24 mouse cellular contexts compared by ENCODE assay signal in genomic region chr14:16229395-16229794, GRCm38 (mm10). TPM values are rescaled to one million over a fixed set of nuclear protein-coding genes. Genes with fewer than 3 reads are reported as not detected.
DNase-seq lines count a peak whose midpoint lies in the region; ATAC-seq and TF ChIP-seq lines count a peak whose summit lies in the region.
"Had no signal": no experiment of that assay in that cellular context is flagged by ENCODE, and none has a peak within 500 bp of the region (broad histone marks: within the 10 kb centered on the region; RNA-seq: fewer than 3 reads in every experiment).

No protein-coding gene starts in this region.

- H3K4me3 ChIP-seq in forebrain, embryonic 15.5 days: no peak overlapping the region
- H3K4me3 ChIP-seq in forebrain, postnatal 0 days (ENCODE audit: low read depth, low read length): no peak overlapping the region
- no peak overlapping the region for H3K4me3 ChIP-seq in midbrain, embryonic 14.5 days (replicated peaks; ENCODE audit: low read depth, low read length)
- H3K4me3 ChIP-seq in midbrain, embryonic 15.5 days: no peak overlapping the region
- no peak overlapping the region for H3K4me3 ChIP-seq in neural tube, embryonic 14.5 days (ENCODE audit: low read depth, low read length)
- H3K4me3 ChIP-seq: embryonic facial prominence, embryonic 15.5 days; erythroblast, embryonic 14.5 days; gastrocnemius, adult 2 months; hindbrain, embryonic 15.5 days had no signal

- H3K27me3 ChIP-seq in forebrain, embryonic 15.5 days: no peaks in the 10 kb centered on the region
- H3K27me3 ChIP-seq in forebrain, postnatal 0 days (ENCODE audit: insufficient read depth, low read length): no peaks in the 10 kb centered on the region
- no peaks in the 10 kb centered on the region for H3K27me3 ChIP-seq in midbrain, embryonic 14.5 days (ENCODE audit: control insufficient read depth, insufficient read depth, low read length)
- H3K27me3 ChIP-seq in midbrain, embryonic 15.5 days (replicated peaks): no peaks in the 10 kb centered on the region
- no peaks in the 10 kb centered on the region for H3K27me3 ChIP-seq in neural tube, embryonic 14.5 days (ENCODE audit: control insufficient read depth, insufficient read depth, low read length)
- H3K27me3 ChIP-seq: CH12.LX; embryonic facial prominence, embryonic 15.5 days; hindbrain, embryonic 15.5 days had no signal

- DNase-seq in forebrain, postnatal 0 days: no peak
- DNase-seq in midbrain, embryonic 14.5 days: peak; percentile 14
- peak; percentile 74 for DNase-seq in Muller cell, postnatal 12 days (ENCODE audit: inconsistent ontology term)
- DNase-seq: adrenal gland, adult 8-10 months; adrenal gland, postnatal 36 days; cerebellum, adult 11 months; cerebellum, adult 8-10 months; cerebellum, postnatal 14 days; embryo, embryonic 11 days; gastrocnemius, adult 2 months; gastrocnemius, postnatal 25 days; heart, adult 11 months; heart, postnatal 10 days; heart, postnatal 4 days had no signal

- H3K36me3 ChIP-seq in forebrain, embryonic 15.5 days: no peaks in the 10 kb centered on the region
- H3K36me3 ChIP-seq in forebrain, postnatal 0 days (ENCODE audit: insufficient read depth): no peaks in the 10 kb centered on the region
- no peaks in the 10 kb centered on the region for H3K36me3 ChIP-seq in midbrain, embryonic 14.5 days (ENCODE audit: control insufficient read depth, insufficient read depth, low read length)
- no peaks in the 10 kb centered on the region for H3K36me3 ChIP-seq in midbrain, embryonic 15.5 days (replicated peaks)
- no peaks in the 10 kb centered on the region for H3K36me3 ChIP-seq in neural tube, embryonic 14.5 days (ENCODE audit: control insufficient read depth, insufficient read depth, low read length)
- H3K36me3 ChIP-seq: embryonic facial prominence, embryonic 15.5 days; hindbrain, embryonic 15.5 days had no signal

- no peaks in the 10 kb centered on the region for H3K9me3 ChIP-seq in forebrain, embryonic 15.5 days
- no peaks in the 10 kb centered on the region for H3K9me3 ChIP-seq in forebrain, postnatal 0 days (ENCODE audit: low read length)
- no peaks in the 10 kb centered on the region for H3K9me3 ChIP-seq in midbrain, embryonic 14.5 days (ENCODE audit: control insufficient read depth, low read length)
- H3K9me3 ChIP-seq in midbrain, embryonic 15.5 days: no peaks in the 10 kb centered on the region
- H3K9me3 ChIP-seq in neural tube, embryonic 14.5 days (ENCODE audit: control insufficient read depth, low read length): no peaks in the 10 kb centered on the region
- H3K9me3 ChIP-seq: embryonic facial prominence, embryonic 15.5 days; hindbrain, embryonic 15.5 days had no signal

- ATAC-seq in forebrain, embryonic 15.5 days (replicated peaks): peak; percentile 31; the same call in 1 of the 2 replicates
- no peak for ATAC-seq in forebrain, postnatal 0 days
- no peak for ATAC-seq in midbrain, embryonic 14.5 days (ENCODE audit: low FRiP score, low TSS enrichment)
- ATAC-seq in midbrain, embryonic 15.5 days (replicated peaks): no peak
- ATAC-seq in neural tube, embryonic 14.5 days (ENCODE audit: low read depth): peak; percentile 54; the same call in 1 of the 2 replicates
- ATAC-seq in activated CD4-positive, CD25-positive, alpha-beta regulatory T cell, adult 4 months: no peak
- ATAC-seq: inflammation-experienced regulatory T-cells, adult 6 months; intestine, postnatal 0 days had no signal

- 28% methylated on average over 2 of the region's 2 CpGs for WGBS in forebrain, embryonic 15.5 days
- WGBS in forebrain, postnatal 0 days: 34% methylated on average over 2 of the region's 2 CpGs
- 75% methylated on average over 2 of the region's 2 CpGs for WGBS in midbrain, embryonic 14.5 days
- WGBS in midbrain, embryonic 15.5 days: 75% methylated on average over 2 of the region's 2 CpGs
- WGBS in neural tube, embryonic 14.5 days: 38% methylated on average over 2 of the region's 2 CpGs

- no peak overlapping the region for H3K9ac ChIP-seq in forebrain, embryonic 15.5 days (replicated peaks)
- H3K9ac ChIP-seq in forebrain, postnatal 0 days: no peak overlapping the region
- no peak overlapping the region for H3K9ac ChIP-seq in midbrain, embryonic 14.5 days (replicated peaks; ENCODE audit: low read length)
- H3K9ac ChIP-seq in midbrain, embryonic 15.5 days: no peak overlapping the region
- no peak overlapping the region for H3K9ac ChIP-seq in neural tube, embryonic 14.5 days (replicated peaks; ENCODE audit: low read depth, low read length)
- H3K9ac ChIP-seq: embryonic facial prominence, embryonic 15.5 days; hindbrain, embryonic 15.5 days had no signal

- peaks cover 6% of the 10 kb centered on the region for H3K4me1 ChIP-seq in forebrain, embryonic 15.5 days
- H3K4me1 ChIP-seq in forebrain, postnatal 0 days (ENCODE audit: insufficient read depth): no peaks in the 10 kb centered on the region
- no peaks in the 10 kb centered on the region for H3K4me1 ChIP-seq in midbrain, embryonic 14.5 days (ENCODE audit: control insufficient read depth, insufficient read depth, low read length)
- H3K4me1 ChIP-seq in midbrain, embryonic 15.5 days: no peaks in the 10 kb centered on the region
- no peaks in the 10 kb centered on the region for H3K4me1 ChIP-seq in neural tube, embryonic 14.5 days (ENCODE audit: control insufficient read depth, insufficient read depth, low read length)
- H3K4me1 ChIP-seq: embryonic facial prominence, embryonic 15.5 days had no signal

- no peak for TF ChIP-seq CTCF in forebrain, postnatal 0 days (IDR thresholded peaks at IDR 0.05; ENCODE audit: low read depth)

- H3K27ac ChIP-seq in forebrain, embryonic 15.5 days (replicated peaks): no peak overlapping the region
- H3K27ac ChIP-seq in forebrain, postnatal 0 days (ENCODE audit: low read depth, low read length): no peak overlapping the region
- H3K27ac ChIP-seq in midbrain, embryonic 14.5 days (replicated peaks; ENCODE audit: low read depth, low read length): no peak overlapping the region
- no peak overlapping the region for H3K27ac ChIP-seq in midbrain, embryonic 15.5 days
- H3K27ac ChIP-seq in neural tube, embryonic 14.5 days (ENCODE audit: low read depth, low read length): no peak overlapping the region
- H3K27ac ChIP-seq: embryonic facial prominence, embryonic 15.5 days; gastrocnemius, adult 2 months; hindbrain, embryonic 15.5 days had no signal

- H3K4me2 ChIP-seq in forebrain, embryonic 15.5 days (replicated peaks): no peak overlapping the region
- H3K4me2 ChIP-seq in forebrain, postnatal 0 days (ENCODE audit: low read depth): no peak overlapping the region
- H3K4me2 ChIP-seq in midbrain, embryonic 14.5 days (ENCODE audit: low read length): no peak overlapping the region
- no peak overlapping the region for H3K4me2 ChIP-seq in midbrain, embryonic 15.5 days
- H3K4me2 ChIP-seq in neural tube, embryonic 14.5 days (ENCODE audit: low read depth, low read length): no peak overlapping the region
- H3K4me2 ChIP-seq: embryonic facial prominence, embryonic 15.5 days; hindbrain, embryonic 15.5 days had no signal

RNA-seq across cellular contexts. Expression of gene Ngly1, which starts 19.7 kb away (rescaled TPM):
- 26.0 and 26.4 TPM in 2 replicates for polyA plus RNA-seq in forebrain, embryonic 15.5 days (2015; fragmentation: Nextera tagmentation; extraction: Ambion mirVana)
- 25.5 and 25.6 TPM in 2 replicates for total RNA-seq in forebrain, postnatal 0 days (2014; rRNA removed)
- 21.2 and 22.9 TPM in 2 replicates for polyA plus RNA-seq in forebrain, postnatal 0 days (2015; fragmentation: Nextera tagmentation; extraction: Ambion mirVana)
- polyA plus RNA-seq in midbrain, embryonic 14.5 days (2014; fragmentation: Nextera tagmentation; extraction: Ambion mirVana): 22.8 and 28.8 TPM in 2 replicates
- polyA plus RNA-seq in midbrain, embryonic 15.5 days (2015; fragmentation: Nextera tagmentation; extraction: Ambion mirVana): 25.4 and 26.0 TPM in 2 replicates
- 27.5 and 29.2 TPM in 2 replicates for polyA plus RNA-seq in neural tube, embryonic 14.5 days (2014; fragmentation: Nextera tagmentation; extraction: Ambion mirVana)
- polyA plus RNA-seq in activated CD4-positive, CD25-positive, alpha-beta regulatory T cell, adult 4 months (2017; shearing (Covaris generic)): 10 to 100 TPM; 70.5 to 98.9 TPM

RNA-seq across cellular contexts. Expression of gene Oxsm, which starts 20.2 kb away (rescaled TPM):
- polyA plus RNA-seq in forebrain, embryonic 15.5 days (2015; fragmentation: Nextera tagmentation; extraction: Ambion mirVana): 1.7 and 1.9 TPM in 2 replicates
- 4.2 and 4.3 TPM in 2 replicates for total RNA-seq in forebrain, postnatal 0 days (2014; rRNA removed)
- 0.84 and 1.2 TPM in 2 replicates for polyA plus RNA-seq in forebrain, postnatal 0 days (2015; fragmentation: Nextera tagmentation; extraction: Ambion mirVana)
- 1.3 TPM in 2 replicates for polyA plus RNA-seq in midbrain, embryonic 14.5 days (2014; fragmentation: Nextera tagmentation; extraction: Ambion mirVana)
- 1.9 and 2.1 TPM in 2 replicates for polyA plus RNA-seq in midbrain, embryonic 15.5 days (2015; fragmentation: Nextera tagmentation; extraction: Ambion mirVana)
- polyA plus RNA-seq in neural tube, embryonic 14.5 days (2014; fragmentation: Nextera tagmentation; extraction: Ambion mirVana): 1.4 TPM in 2 replicates
- polyA plus RNA-seq in activated CD4-positive, CD25-positive, alpha-beta regulatory T cell, adult 4 months (2017; shearing (Covaris generic)): 1 to 10 TPM; 5.1 to 5.3 TPM

Comparison
In these comparisons a context has a peak if more than half of its experiments do, and no peak if none do; other contexts are left out.
1. ATAC-seq: peak in forebrain, embryonic 15.5 days (single experiment) and neural tube, embryonic 14.5 days (single experiment); none in forebrain, postnatal 0 days (single experiment), midbrain, embryonic 14.5 days (single experiment), midbrain, embryonic 15.5 days (single experiment) and activated CD4-positive, CD25-positive, alpha-beta regulatory T cell, adult 4 months (single experiment).